Mouse (Mus musculus): ENCODE measurements around the gene Btrc.

GRCm38 (mm10) chr19:45505446-45505845, 141.9 kb downstream of the Btrc start:
- TF ChIP-seq CTCF (IDR thresholded peaks at IDR 0.05; ENCODE audit: insufficient read depth, low read depth, low read length): no peak
- TF ChIP-seq POLR2A (IDR thresholded peaks at IDR 0.05; ENCODE audit: insufficient read depth, low read depth, low read length): no peak

Data from olfactory bulb, adult 2 months (tissue).